Mouse (Mus musculus): ENCODE data around the gene Nusap1.
"Not testable (repeated sequence)": the region's sequence is repeated elsewhere in the genome, so short reads cannot be mapped to it uniquely, and the experiment has no call there.

Nusap1 gene

DNA sequence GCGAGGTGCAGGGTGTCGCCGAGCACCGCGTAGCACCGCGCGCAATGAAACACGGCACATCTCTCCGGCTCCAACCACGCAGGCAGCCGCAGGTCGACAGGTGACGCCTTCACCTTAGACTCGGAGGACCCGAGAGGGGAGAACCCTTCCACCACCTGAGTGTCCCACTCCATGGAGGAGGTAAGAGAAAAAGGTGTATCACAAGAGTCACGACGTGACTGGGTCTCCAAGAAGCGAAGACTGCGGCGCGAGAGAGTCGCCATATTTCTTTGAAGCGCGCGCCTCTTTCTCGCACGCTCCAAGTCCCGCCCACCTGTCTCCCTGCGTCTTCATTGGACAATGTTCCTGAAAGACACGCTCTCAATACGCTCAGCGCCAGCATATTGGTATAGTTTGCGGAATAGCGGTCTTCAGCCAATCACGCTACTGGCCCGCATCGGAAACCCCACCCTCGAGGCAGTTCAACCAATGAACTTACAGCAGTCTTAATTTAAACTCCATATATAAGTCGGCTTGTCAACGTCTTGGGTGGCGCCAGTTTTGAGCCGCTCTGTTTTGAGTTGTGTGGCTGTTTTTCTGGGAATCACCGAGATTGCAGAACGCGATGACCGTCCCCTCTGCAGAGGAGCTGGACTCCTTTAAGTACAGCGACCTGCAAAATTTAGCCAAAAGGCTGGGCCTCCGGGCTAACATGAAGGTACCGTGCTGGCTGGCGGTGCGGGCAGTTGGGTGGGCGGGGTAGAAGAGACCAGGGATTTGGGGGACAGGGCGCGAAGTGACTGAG is at the start of gene Nusap1, which contains the start of gene Oip5:
Gene Nusap1 (plus strand): TSS at position 100 of the 784 bp plus-strand sequence.
Gene Oip5 (minus strand): TSS at position 271 of the 784 bp plus-strand sequence.
- DNase-seq (ENCODE audit: low spot score) = peak; percentile 94

DNA sequence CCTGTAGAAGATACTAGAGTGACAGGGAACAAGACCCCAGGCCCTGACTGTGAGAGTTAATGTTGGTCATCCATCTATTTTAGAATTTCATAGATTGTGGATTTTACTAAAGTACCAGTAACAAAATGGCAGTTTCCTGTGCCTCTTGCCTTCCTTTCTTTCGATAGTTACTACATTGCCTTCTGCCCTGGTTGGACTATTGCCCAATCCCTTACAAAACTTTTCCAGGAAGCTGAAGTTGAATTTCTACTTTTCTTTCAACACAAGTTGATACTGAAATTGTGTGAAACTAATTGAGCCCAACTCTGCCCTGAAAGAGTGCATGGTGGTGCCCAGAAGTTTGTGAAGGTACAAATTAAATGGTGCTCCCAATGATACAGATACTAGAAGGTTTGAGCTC is 45.6 kb upstream of the Nusap1 start:
- no peak for DNase-seq (ENCODE audit: low spot score)

DNA sequence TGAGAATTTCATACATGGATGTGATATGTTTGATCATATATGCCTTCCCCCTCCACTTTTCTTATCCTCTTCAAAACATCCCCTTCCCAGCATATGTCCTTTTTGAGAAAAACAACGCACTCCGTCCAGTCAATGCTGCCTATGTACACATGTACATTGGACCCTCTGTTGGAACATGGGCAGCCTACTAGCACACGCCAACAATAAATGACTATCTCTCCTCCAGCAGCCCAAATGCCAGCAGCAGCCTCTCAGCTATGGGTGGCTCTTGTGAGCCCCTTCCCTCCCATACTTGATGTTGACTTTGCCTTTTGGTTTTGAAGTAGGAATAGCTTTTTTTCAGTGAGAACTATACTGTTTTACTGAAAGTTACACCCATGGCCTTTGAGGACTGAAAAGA is 36.5 kb upstream of the Nusap1 start:
- no peak for DNase-seq (ENCODE audit: low spot score)

DNA sequence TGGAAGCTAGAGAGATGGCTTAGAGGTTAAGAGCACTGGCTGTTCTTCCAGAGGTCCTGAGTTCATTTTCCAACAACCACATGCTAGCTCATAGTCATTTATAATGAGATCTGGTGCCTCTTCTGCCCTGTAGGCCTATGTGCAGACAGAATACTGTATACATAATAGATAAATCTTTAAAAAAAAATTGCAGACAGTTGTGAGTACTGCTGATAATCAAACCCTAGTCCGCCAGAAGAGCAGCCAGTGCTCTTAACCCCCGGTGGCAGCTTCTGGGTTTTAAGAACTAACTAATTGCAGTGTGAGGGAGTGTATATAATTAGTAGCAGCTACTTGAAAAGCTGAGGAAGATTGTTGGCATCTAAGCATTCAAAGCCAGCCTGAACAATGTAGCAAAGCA is 34.7 kb upstream of the Nusap1 start:
- no peak for DNase-seq (ENCODE audit: low spot score)

DNA sequence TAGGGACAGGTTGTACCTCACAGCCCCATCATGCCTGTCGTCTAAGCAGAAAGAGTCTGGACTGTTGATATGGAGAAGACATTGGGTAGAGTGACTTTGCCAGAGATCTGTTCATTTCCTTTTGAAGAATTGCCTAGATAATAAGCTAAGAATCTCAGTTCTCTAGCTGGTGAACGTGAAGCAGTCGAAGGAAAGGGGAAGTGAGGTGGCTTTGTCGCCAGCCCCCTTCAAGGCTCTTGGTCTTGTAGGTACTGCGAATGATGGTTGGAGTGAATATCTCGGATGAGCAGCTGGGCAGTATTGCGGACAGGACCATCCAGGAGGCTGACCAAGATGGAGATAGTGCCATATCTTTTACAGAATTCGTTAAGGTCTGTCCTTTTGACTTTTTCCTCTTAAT is 33.8 kb upstream of the Nusap1 start:
- DNase-seq (ENCODE audit: low spot score) = no peak

DNA sequence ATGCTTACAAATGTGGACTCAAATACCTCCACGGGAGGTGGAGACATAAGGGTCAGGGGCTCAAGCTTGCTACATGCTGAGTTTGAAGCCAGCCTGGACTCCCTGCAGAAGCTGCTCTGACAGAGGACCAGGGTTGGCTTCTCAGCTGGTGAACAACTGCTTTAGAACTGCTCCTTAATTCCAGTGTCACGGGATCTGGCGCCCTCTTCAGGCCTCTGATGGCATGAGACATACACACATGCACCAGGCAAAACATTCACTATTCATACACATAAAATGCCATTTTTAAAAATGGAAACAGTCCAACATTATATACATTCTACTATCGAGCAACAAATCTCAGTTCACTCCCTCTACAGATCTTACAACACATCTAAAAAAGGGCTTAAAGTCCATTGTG is 30.7 kb upstream of the Nusap1 start:
- no peak for DNase-seq (ENCODE audit: low spot score)

DNA sequence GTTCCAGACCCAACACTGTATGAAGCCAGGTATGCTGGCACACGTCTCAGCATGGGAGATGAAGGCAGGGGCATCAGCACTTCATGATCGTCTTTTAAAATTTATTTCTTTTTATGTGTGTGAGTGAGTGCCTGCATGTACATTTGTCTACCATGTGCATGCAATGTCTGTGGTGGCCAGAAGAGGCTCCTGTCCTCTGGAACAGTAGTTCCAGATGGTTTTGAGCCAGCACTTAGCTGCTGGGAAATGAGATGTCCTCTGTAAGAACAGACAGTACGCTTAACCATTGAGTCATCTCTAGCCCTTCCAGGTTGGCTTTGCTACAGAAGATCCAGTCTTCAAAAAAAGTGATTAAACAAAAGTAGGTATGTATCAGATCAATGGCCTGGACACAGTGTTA is 26.9 kb upstream of the Nusap1 start:
- DNase-seq (ENCODE audit: low spot score) = no peak

DNA sequence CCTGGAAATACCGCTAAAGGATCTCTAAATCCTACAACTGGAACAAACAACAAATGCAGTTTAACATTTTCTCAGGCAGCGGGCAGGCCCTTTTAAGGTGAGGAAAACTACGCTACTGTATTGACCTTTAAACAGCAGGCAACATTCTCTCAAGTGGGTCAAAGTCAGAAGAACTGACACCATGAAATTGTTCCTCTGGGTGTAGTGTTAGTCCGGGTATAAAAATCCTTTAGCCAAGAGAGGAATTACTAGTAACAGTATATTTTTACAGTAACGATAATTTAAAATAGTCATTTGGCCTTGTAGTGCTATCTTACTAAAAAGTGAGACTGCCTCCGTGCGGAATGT is 24.4 kb upstream of the Nusap1 start:
- no peak for DNase-seq (ENCODE audit: low spot score)

DNA sequence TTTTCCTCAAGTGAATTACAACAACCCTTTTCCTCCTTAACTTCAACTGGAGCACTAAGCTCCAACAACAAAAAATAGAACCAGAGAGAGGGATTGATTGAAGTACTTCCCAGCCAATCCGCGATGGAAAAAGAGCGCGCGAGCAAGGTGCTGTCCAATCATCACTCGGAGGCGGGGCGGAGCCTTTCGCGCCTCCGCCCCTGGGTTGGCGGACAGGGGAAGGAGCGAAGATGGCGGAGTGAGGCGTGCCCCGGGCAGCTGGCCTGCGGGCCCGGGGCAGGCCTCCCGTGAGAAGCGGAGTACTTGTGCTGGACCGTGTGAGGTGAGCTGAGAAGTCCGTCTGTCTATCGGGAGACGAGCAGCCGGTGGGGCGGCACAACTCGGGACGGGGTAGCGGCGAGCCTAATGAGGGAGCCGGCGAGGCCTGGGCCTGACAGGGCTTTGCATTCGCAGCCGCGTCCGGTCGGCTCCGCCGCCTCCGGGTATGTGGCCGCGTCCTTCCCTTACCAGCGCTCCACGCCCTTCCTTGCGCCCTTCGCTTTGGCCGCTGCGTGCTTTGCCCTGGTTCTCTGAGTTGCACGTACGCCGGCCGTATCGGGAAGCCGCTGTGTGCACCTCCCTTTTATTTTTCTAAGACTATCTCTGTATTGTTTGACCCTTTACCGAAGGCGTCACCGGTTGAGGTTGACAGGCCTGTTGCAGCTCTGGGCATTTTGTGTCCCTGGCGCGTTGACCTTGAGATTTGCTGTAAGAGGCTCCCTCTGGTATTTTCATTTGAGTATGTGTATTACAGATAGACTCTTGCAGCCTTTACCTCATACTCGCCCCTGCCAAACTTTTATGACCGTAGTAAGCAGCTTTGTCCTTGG is 23.8 kb upstream of the Nusap1 start:
- peak; percentile 95 for DNase-seq (ENCODE audit: low spot score)

DNA sequence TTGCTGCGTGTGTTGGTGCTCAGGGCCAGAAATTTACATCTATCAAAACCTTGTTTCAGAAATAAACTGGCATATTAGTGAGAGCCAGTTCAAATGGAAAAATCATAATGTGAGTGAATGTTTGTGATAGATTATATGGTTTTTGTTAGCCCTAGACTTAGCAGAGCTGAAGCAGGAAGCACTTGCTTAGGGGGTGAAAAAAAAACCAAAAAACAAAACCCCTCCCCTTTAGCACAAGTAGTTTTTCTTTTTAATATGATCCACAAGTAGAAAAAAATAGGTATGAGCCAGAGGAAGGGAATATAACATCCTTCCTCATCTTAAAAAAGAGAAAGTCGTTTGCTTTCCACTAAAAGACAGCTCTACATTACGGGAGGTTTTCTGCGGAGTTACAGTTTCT is 22.8 kb upstream of the Nusap1 start:
- DNase-seq (ENCODE audit: low spot score) = no peak

DNA sequence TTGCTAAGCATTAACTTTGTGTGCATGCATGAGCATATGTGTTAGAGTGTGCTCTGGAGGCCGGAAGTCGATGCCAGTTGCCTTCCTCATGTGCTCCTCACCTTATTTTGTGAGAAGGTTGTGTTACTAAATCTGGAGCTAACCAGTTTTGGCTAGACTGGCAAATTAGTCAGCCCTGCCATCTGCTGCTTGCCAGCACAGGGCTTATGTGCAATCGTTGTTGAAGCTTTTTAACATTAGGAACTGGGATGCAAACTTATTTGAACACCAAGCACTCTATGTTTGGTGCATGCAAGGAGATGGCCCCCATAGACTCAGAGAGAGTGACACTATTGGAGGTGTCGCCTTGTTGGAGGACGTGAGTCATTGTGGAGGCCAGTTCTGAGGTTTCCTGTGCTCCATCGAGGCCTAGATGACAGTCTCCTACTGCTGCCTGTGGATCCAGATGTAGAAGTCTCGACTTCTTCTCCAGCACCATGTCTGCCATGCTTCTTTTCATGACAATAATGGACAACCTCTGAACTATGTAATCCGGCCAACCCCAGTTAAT is 21.2 kb upstream of the Nusap1 start:
- DNase-seq (ENCODE audit: low spot score) = no peak

DNA sequence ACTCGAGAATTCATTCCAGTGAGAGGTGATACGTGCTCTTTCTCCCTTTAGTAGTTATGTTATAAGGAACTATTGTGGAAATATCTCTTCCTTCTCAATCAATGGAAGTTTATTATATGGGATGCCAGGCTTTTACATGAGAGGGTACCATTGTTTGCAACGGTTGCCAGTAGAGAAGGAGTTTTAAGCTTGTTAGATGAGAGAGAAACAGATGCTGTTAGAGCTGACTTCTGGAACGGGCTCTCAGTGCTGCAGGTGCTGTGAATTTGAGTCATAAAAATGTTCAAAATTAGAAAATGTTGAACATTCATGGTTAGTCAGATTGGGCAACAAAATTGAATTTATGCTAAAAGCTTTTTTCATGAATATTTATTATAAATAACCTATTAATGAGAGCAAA is 17.1 kb upstream of the Nusap1 start:
- no peak for DNase-seq (ENCODE audit: low spot score)

DNA sequence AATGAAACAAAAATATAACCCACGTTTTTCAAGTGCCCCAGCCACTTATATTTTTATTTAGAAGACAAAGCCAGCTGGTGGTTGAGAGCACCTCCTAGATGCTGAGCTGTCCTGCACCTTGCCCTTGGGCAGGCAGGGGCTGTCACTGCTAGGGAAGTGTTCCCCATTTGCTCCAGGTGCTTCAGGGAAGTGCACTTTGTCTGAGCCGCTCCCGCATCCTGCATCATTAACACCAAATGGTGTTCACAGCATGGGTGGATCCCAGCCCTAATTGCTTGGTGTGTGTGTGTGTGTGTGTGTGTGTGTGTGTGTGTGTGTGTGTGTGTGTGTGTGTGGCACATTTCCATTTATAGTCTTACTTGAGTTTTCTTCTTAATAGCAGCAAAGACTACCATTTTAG is 16.5 kb upstream of the Nusap1 start:
- DNase-seq (ENCODE audit: low spot score) = not testable (repeated sequence)

DNA sequence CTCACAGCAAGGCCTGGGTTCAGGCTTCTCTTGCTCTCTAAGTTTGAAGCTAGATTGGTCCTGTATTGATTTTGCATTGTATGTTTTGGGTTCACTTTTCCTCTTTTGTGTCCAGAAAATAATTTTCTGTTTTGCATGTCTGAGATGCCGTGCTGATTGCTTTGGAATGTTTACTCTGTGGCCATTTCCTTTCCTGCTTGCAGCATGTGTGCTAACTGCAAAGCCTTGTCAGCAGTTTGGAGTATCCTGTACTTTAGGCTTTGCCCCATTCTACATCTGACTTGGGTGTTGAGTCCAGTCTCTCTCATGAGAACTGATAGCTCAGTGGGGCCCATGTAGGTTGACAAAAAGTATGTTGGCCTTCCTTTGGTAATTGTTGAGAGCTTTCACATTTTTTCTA is 15.6 kb upstream of the Nusap1 start:
- DNase-seq (ENCODE audit: low spot score) = no peak

DNA sequence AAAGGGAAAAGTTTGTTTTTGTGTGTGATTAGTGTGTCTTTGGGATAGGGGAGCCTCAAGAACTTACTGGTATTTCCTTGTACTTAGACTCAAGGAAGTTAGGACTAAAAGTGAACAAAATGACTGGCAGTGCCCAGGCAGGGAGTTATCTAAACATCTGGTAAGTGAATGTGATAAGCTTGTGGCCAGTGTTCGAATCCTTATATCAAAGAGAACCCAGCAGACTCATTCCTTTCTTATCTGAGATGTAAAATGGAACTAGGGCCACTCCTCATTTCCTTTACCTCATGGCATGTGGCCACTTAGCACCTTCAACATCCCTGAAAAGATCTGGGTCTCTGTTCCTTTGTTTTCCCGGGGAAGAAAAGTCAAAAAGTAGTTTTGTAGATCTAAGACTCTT is 14.2 kb upstream of the Nusap1 start:
- DNase-seq (ENCODE audit: low spot score) = no peak

DNA sequence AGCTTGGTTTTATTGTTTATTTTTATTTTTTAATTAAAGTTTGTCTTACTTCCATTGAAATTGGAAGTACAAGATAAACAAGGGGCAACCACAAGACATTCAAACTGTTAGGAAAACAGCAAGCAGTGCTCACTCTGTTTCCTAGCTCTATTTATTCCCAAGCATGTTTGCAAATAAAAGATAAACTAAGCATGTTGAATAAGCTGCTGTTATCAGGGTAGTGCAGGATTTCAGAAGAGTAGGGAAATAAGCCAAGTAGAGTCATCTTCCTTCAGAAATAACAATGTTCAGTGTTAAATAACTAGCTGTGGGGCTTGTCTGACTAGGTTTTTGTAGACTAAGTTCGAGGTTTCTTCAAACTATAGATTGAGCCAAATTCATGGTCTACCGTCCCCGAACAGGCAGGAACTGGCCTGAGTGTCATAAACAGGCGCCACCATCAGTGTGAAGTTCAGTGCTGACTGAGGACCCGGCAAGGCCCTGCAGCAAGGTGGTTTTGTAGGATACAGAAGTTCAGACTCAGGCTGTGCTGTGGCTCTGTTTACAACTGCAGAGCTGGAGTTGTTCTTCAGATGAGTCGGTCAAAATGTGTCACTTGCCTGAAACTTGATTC is 12.6 kb upstream of the Nusap1 start:
- no peak for DNase-seq (ENCODE audit: low spot score)

DNA sequence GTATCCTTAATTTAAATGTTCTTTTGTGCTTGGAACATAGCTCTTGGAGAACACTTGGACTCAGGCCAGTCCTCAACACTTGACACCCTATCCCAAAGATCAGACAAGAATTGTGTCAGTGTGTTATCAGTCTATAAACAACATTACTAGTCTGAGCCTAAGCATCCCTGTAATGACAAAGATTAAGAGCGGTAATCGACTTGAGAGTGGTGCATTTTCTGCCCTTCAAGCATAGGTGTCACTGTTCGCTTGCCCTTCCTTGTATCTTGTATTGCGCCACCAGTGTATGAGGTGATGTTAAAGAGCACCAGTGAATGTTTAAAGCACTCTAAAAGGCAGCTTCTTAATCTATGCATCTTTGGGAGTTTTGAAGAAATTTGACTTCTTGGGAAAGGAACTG is 11.1 kb upstream of the Nusap1 start:
- DNase-seq (ENCODE audit: low spot score) = no peak

DNA sequence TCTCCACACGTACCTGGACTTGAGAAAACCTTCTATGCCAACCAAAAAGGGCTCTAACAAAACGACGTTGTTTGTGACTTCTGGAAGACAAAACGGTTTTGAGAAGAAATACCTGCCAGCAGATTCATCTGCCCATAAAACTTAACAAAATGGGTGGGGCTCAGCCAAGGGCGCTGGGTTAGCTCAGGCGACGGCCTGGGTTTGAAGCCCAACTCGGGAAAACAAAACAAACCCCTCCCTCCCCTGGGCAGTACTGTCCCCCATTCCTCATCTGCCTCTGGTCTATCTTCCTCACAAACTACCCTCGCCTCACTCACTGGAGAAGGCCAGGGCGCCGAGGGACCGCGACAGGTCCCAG is 278 bp upstream of the Nusap1 start:
- DNase-seq (ENCODE audit: low spot score) = no peak

DNA sequence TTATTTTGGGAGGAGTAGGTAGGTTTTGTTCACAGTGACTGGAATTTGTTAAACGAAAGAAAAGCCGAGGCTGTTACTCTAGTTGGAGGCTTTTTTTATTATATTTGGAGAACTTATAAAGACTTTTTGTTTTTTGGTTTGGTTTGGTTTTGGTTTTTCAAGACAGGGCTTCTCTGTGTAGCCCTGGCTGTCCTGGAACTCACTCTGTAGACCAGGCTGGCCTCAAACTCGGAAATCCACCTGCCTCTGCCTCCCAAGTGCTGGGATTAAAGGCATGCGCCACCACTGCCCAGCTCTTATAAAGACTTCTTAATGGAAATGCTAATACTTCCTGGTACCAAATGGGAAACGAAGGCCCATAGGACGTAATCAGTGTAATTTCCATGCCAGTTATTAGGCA is 904 bp downstream of the Nusap1 start:
- not testable (repeated sequence) for DNase-seq (ENCODE audit: low spot score)

DNA sequence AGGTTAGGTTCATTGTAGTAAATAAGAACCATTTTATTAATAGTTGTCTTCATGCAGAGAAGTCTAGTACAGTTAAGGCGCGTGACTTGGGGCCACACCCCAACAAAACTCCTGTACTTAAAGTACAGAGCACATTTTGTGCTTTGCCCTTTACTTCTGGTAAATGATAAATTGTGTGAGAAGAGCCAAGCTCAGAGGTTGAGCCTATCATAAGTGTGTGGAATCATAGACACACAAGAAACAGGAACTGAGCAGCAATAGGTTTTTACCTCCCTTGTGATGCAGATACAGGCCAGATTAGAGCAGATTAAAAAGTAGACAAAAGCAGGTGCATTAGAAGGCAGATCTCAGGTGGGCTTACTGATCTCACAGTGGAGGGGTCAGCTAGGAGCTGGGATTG is 3.2 kb downstream of the Nusap1 start:
- no peak for DNase-seq (ENCODE audit: low spot score)

DNA sequence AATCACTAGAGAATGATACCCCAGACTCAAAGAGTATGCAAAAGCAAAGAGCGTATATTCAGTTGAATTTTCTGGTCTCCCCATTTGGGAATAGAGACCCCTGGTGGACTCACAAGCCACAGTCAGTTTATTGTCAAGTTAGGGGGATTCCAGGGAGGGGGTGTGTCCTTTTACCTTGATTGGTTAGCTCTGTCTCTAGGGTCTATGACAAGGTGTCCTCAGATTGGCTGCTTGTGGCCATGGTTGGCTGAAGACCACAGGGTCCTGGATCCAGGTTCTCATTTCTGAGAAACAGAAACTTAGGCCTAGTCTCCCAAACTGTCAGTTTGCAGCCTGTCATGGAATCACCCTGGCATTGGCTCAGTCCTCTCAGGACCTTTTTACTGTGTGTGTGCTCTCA is 18.7 kb downstream of the Nusap1 start:
- no peak for DNase-seq (ENCODE audit: low spot score)

DNA sequence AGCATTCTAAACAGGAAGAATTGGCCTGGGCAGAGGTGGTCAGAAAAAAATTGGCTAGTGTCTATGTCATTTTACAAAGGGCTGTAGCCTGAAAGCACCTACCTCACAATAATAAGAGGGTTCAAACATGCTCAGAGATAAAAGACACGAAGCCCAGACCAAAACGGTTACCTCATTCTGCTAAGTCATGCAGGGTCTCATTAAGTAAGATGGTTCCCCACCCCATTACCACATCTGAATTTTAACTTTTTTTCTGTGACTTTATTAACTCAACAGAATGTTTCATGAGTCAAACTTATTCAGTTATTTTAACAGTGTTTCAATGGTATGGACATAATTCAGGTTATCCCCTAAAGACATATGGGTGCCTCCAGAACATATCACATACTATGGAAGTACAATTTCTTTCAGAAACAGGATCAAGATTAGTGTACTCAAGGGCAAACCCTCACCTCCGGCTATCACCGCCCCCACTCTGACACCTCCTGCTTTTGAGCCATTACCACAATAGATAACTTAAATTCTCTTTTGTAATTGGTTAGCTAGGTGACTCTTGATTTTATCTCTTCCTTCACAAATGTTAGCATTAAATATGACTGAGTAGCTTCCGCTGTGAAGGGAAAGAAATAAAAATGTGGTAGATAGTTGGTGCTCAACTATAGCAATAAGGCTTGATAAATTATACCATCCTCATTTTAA is 23.3 kb downstream of the Nusap1 start:
- no peak for DNase-seq (ENCODE audit: low spot score)
